Mouse (Mus musculus) heart, embryonic 16.5 days (tissue): ENCODE data around the gene Aqr. TPM values are rescaled to one million over a fixed set of nuclear protein-coding genes. Genes with fewer than 3 reads are reported as not detected.
A peak's percentile ranks its signal among the peaks of the same experiment; 100 is the strongest.

ENCODE experiments used
- ATAC-seq: fragments of 200-750 bp; cut with Nextera tagmentation; replicated peaks from 2 replicates; pipeline ENCODE4 v1.8.0; 2017; ENCODE audit warnings: moderate number of reproducible peaks; ENCODE audit not compliant: insufficient read depth, low FRiP score; ENCODE audit errors: extremely low read depth
- H3K27ac ChIP-seq: fragments of 300-500 bp; sonication (generic); 2 replicates; pipeline ENCODE4 v1.5.1; 2014; ENCODE audit warnings: mild to moderate bottlenecking, low read length, control low read depth, moderate library complexity
- H3K27me3 ChIP-seq: fragments of 300-500 bp; sonication (generic); 2 replicates; pipeline ENCODE4 v1.6.1; 2014; ENCODE audit warnings: low read length, mixed read lengths; ENCODE audit not compliant: control insufficient read depth, insufficient read depth
- H3K36me3 ChIP-seq: fragments of 300-500 bp; sonication (generic); 2 replicates; pipeline ENCODE4 v1.6.1; 2014; ENCODE audit not compliant: control insufficient read depth, insufficient read depth
- H3K4me1 ChIP-seq: fragments of 300-500 bp; sonication (generic); 2 replicates; pipeline ENCODE4 v1.6.1; 2014; ENCODE audit warnings: low read length, mixed read lengths; ENCODE audit not compliant: control insufficient read depth, insufficient read depth
- H3K4me2 ChIP-seq: fragments of 300-500 bp; sonication (generic); 2 replicates; pipeline ENCODE4 v1.6.1; 2014; ENCODE audit warnings: low read depth, mild to moderate bottlenecking, control low read depth, low read length
- H3K4me3 ChIP-seq: fragments of 300-500 bp; sonication (generic); 2 replicates; pipeline ENCODE4 v1.5.1; 2014; ENCODE audit warnings: mild to moderate bottlenecking, control low read depth, low read length
- H3K9ac ChIP-seq: fragments of 300-500 bp; sonication (generic); 2 replicates; pipeline ENCODE4 v1.6.1; 2014; ENCODE audit warnings: low read length, control low read depth
- H3K9me3 ChIP-seq: fragments of 300-500 bp; sonication (generic); replicated peaks from 2 replicates; pipeline ENCODE4 v1.6.1; 2016; ENCODE audit warnings: low read length; ENCODE audit not compliant: control insufficient read depth
- WGBS: fragments of 180-500 bp; shearing (Covaris S2); extraction: QIAGEN DNeasy Blood & Tissue Kit; methylation state at CpG from one replicate; pipeline ENCODE4 v1.1.7; 2014; 5-methylcytosine and 5-hydroxymethylcytosine counted together
- polyA plus RNA-seq: library from polyadenylated mRNA; unstranded; fragments of >200 nt; fragmentation: Nextera tagmentation; extraction: Ambion mirVana; gene quantifications from 2 replicates; pipeline ENCODE4 v1.2.1, GENCODE M21; 2015

The Aqr gene
- polyA plus RNA-seq, 1 experiment from 2014 or later = 21.9 TPM

DNA sequence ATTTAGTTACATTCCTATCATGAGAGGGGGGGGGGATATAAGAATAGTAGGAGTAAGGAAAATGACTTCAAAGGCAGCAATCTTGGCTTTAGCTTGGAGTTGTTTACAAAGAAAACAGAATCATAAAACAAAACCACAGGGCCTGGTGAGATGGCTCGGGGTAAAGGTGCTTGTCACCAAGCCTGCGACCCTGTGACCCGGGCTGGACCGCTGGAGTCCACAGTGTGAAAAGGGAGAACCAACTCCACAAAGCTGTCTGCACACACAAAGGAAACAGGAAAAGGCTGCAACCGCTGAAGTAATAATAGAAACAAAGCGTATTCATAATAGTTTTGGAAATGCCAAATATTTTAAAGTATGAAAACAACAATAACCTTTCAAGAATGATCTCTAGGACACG is 67.4 kb downstream of the Aqr start:
- no peak for ATAC-seq
- Histone ChIP-seq H3K36me3 (peaks cover 27% of the 10 kb centered on the region), H3K27ac (no peak overlapping the region), H3K4me2 (no peak overlapping the region), H3K4me3 (no peak overlapping the region), H3K9ac (no peak overlapping the region), H3K4me1 (0 out of 2 replicates have a peak, but pooled peaks cover 2% of the 10 kb centered on the region), H3K27me3 (no peaks in the 10 kb centered on the region), H3K9me3 (no peaks in the 10 kb centered on the region)
- 74% methylated on average over 7 of the region's 7 CpGs for WGBS

DNA sequence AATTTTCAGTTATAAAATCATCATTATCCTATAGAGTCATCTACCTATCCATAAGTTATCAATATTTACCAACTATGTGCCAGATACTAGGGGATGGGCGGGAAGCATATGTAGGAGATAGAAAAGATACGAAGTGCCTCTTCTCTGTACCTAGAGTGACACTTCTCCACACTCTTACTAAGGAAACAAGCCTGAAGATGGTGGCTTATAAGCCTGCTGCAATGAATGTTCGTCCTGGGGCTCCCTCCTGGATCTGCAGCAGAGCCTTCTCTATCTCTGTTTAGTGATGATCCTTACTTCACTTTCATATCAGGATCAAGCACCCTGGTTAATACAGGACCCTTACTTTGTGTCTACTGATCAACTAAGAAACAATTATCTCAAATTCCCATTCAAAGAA is 69.2 kb downstream of the Aqr start:
- Histone ChIP-seq H3K4me3 (no peak overlapping the region), H3K9ac (no peak overlapping the region), H3K36me3 (peaks cover 38% of the 10 kb centered on the region), H3K4me1 (no peaks in the 10 kb centered on the region), H3K27ac (no peak overlapping the region), H3K4me2 (no peak overlapping the region), H3K27me3 (no peaks in the 10 kb centered on the region), H3K9me3 (no peaks in the 10 kb centered on the region)
- ATAC-seq = no peak
- WGBS = 87% methylated on average over 3 of the region's 3 CpGs

DNA sequence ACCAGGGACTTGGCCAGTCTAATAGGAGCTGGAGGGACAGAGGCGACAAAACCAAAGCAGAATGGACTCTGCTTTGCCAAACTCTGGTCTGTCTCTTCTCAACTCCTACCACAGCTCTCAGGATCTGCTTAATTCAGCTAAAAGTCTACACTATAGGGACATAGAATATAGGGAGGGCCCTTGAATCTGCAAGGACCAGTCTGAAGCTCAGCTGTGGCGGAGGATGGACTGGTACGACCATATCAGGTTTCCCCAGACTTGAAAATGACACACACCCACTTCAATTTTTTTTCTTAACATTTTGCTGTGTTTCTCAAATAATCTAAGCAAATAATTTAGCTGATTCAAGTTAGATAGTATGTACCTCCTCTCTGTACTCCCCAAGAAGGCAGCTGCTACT is 69.6 kb downstream of the Aqr start:
- Histone ChIP-seq H3K9me3 (no peaks in the 10 kb centered on the region), H3K27me3 (no peaks in the 10 kb centered on the region), H3K36me3 (peaks cover 42% of the 10 kb centered on the region), H3K4me2 (no peak overlapping the region), H3K4me1 (no peaks in the 10 kb centered on the region), H3K27ac (no peak overlapping the region), H3K4me3 (no peak overlapping the region), H3K9ac (no peak overlapping the region)
- WGBS = 93% methylated on average over 3 of the region's 3 CpGs
- no peak for ATAC-seq

DNA sequence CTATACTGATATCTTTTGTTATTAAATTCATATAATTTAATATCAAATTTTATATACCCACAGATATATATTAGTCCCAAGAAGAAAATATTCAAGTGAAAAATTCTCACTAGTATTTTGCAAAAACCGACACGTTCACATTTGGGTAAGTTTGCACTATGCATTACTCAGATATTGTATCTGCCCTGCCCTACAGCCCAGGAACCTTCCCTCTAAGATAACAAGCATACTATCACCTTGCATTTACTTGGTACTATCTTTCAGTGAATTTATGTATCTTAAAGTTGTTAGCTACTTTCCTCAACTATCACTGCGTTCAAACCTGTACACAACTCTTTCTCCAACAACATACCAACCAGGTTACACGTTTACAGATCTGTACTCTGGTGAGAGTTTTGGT is 71.3 kb downstream of the Aqr start:
- no peak overlapping the region for H3K4me3 ChIP-seq
- no peak overlapping the region for H3K9ac ChIP-seq
- H3K4me2 ChIP-seq = no peak overlapping the region
- no peaks in the 10 kb centered on the region for H3K4me1 ChIP-seq
- ATAC-seq = no peak
- H3K27ac ChIP-seq = no peak overlapping the region
- 92% methylated on average over 4 of the region's 4 CpGs for WGBS
- H3K27me3 ChIP-seq = no peaks in the 10 kb centered on the region
- H3K36me3 ChIP-seq = peaks cover 37% of the 10 kb centered on the region
- H3K9me3 ChIP-seq = no peaks in the 10 kb centered on the region

DNA sequence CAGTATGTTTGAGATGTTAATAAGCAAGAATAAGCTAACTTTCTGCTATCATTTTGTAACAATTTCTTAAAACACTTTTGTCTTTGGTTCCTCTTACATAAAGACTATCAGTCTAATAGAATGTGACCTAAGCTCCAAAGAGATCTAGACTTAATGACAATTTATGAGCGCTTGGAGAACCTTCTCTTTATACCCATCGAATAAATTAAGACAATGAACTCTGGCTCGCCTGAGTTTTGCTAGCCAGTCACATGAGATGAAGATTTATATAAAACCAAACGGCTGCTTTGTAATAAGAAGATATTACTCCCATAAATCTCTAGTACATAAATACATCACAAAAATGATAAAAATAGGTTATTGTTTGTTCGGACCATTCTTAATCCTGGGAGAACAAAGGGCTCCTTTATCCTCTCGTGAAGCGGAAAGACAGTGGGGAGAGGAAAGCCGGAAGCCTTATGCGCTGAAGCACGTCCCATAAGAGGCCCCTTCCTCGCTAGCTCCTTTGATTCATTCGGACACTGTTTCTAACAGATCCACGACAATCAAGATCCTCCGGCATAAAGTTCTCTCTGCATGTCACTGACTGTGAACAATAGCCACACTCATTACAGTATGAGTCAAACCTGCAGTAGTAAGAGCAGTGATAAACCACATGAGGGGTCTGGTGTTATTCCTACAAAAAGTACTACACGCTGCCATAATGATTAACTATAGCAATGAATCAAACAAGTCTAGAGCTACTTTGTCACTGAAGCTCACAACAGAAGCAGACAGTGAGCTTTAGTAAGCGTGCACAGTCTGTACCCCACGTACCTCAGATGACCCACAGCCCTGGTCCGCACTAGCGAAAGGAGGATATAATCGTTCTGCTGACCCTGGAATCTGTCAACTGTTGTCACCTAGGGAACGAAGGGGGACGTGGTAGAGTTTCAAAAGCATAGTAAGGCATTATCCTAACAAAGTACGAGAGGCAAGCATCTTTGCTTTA is 79.2 kb downstream of the Aqr start:
- 79% methylated on average over 23 of the region's 23 CpGs for WGBS
- Histone ChIP-seq H3K4me2 (no peak overlapping the region), H3K9me3 (no peaks in the 10 kb centered on the region), H3K27me3 (no peaks in the 10 kb centered on the region), H3K4me1 (no peaks in the 10 kb centered on the region), H3K9ac (no peak overlapping the region), H3K4me3 (no peak overlapping the region), H3K36me3 (peaks cover 44% of the 10 kb centered on the region), H3K27ac (no peak overlapping the region)
- no peak for ATAC-seq

DNA sequence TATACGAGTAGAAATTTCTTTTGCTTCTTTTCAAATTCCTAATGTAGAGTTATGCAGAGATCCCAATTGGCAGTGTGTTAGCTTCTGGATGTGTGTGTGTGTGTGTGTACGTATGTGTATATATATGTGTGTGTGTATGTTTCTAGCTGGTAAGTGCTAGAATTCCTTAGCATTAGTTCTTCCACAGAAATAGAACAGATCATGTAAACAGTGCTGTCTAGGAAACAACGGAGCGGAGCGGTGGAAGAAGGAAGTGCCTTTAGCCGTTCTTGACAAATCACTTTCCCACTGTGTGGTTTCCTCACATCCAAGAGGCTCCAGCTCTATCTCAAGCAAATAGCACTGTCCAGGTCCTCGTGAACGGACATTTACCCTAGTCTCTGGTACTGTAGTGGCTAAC is 80.4 kb downstream of the Aqr start:
- no peak for ATAC-seq
- Histone ChIP-seq H3K9ac (no peak overlapping the region), H3K9me3 (no peaks in the 10 kb centered on the region), H3K4me2 (no peak overlapping the region), H3K27me3 (no peaks in the 10 kb centered on the region), H3K4me3 (no peak overlapping the region), H3K36me3 (peaks cover 40% of the 10 kb centered on the region), H3K4me1 (no peaks in the 10 kb centered on the region), H3K27ac (no peak overlapping the region)
- WGBS = 85% methylated on average over 8 of the region's 8 CpGs

DNA sequence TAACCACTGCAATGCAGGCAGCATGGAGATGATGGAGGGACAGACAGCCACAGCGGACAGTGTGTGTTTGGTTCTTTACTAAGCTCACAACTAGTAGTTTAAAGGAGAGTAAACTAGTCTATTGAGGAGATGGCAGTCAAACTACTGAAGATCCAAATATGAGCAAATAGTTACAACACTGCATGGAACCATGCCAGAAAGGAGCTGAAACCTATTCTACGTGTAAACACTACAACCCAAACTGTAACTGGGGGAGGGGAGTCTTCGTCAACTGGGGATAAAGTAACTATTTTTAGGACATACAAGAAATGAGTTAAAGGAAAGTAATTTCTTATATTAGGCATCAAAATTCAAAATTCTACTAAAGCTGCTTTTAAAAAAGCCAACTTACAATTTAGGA is 84.4 kb downstream of the Aqr start:
- Histone ChIP-seq H3K9ac (no peak overlapping the region), H3K4me2 (no peak overlapping the region), H3K27ac (no peak overlapping the region), H3K4me1 (peaks cover 5% of the 10 kb centered on the region; the same call in 1 of the 2 replicates), H3K4me3 (no peak overlapping the region), H3K36me3 (peaks cover 36% of the 10 kb centered on the region), H3K27me3 (no peaks in the 10 kb centered on the region), H3K9me3 (no peaks in the 10 kb centered on the region)
- ATAC-seq = no peak
- 80% methylated on average over 3 of the region's 3 CpGs for WGBS

DNA sequence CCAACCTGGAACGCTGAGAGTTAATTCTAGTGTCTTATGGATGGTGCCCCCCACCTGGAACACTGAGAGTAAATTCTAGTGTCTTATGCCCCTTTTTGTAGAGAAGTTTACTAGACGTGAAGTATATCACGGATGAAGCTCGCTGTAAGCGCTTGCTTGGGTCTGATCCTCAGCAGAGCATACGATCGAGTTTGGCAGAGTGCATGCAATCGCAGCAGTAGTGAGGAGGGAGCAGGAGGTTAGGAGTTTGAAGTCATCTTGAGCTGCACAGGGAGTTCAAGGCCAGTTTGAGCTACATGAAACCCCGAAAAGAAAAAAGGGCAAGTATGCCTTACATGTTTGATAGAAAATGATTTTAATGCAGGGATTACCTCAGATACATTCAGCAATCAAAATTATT is 86.0 kb downstream of the Aqr start:
- WGBS = 90% methylated on average over 9 of the region's 9 CpGs
- Histone ChIP-seq H3K4me1 (peaks cover 5% of the 10 kb centered on the region; the same call in 1 of the 2 replicates), H3K27ac (no peak overlapping the region), H3K4me2 (no peak overlapping the region), H3K36me3 (peaks cover 30% of the 10 kb centered on the region), H3K9ac (no peak overlapping the region), H3K4me3 (no peak overlapping the region), H3K9me3 (no peaks in the 10 kb centered on the region), H3K27me3 (no peaks in the 10 kb centered on the region)
- ATAC-seq = no peak

DNA sequence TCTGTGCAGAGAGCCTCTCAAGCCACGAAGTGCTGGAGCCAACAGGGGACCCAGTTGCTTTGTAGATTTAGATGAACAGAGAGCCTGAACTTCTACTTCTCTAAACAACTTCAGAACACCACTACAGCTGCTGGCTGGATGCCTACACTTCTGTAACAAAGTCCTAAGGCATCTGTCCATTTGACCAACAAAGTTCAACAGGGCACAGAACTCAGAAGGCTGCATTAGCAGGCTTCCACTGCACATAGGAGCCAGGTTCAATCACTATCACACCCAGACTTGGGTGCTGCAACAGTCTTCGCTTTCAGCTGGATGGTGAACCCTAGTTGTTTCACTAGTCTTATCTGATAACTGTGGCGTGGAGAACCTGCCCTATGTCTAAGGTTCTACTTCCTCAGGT is 87.0 kb downstream of the Aqr start:
- H3K36me3 ChIP-seq = peaks cover 22% of the 10 kb centered on the region
- no peak overlapping the region for H3K4me3 ChIP-seq
- 0 out of 2 replicates have a peak, but pooled peaks have one; percentile 11 for ATAC-seq
- WGBS = 78% methylated on average over 3 of the region's 3 CpGs
- H3K9ac ChIP-seq = no peak overlapping the region
- peaks cover 7% of the 10 kb centered on the region; the same call in 1 of the 2 replicates for H3K4me1 ChIP-seq
- H3K27ac ChIP-seq = no peak overlapping the region
- no peaks in the 10 kb centered on the region for H3K9me3 ChIP-seq
- no peak overlapping the region for H3K4me2 ChIP-seq
- H3K27me3 ChIP-seq = no peaks in the 10 kb centered on the region
